Mouse (Mus musculus) layer of hippocampus, adult 9-11 months (tissue): Measurements from ENCODE around the gene Ppp2ca.
"Not testable (repeated sequence)": the region's sequence is repeated elsewhere in the genome, so short reads cannot be mapped to it uniquely, and the experiment has no call there.

ENCODE experiments used
- DNase-seq: peaks from one replicate; pipeline ENCODE4 v3.0.0; 2022

Gene Ppp2ca

DNA sequence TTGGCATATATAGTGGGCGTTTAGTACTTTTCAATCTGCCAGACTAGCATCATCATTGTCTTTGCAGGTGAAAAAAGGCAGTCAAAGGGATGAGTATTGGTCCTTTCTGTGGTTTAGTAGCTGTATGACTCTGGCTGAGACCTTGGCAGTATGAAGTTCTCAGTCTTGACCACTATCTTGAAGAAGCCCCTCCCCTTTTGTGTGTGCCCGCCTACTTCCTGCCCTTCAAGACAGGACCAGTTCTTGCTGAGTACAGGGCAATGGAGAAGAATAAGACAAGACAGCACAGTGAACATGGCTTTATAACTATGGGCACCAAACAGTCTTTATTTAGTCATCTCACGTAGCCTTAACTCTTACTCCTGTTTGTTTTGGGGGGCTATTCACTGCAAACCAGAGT lies 1.5 kb upstream of the Ppp2ca start:
- DNase-seq, result no peak

DNA sequence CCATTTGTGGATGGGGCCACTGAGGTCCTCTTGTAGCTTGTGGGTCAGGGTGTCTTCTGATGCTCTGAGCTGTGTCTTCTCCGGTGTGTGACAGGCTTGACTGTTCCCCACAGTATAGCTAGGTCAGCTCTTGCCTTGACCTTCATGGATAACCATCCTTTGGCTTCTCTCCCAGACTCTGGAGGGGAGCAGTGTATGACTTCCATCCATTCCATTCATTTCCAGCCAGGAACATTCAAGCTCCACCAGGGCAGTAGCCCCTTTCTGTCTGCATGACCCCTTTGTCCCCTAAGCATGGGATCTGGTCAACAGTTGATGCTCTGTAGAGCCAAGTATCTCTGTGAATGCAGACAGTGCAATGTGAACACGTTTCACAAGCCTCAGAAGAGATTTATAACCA lies 885 bp upstream of the Ppp2ca start:
- DNase-seq, result no peak

DNA sequence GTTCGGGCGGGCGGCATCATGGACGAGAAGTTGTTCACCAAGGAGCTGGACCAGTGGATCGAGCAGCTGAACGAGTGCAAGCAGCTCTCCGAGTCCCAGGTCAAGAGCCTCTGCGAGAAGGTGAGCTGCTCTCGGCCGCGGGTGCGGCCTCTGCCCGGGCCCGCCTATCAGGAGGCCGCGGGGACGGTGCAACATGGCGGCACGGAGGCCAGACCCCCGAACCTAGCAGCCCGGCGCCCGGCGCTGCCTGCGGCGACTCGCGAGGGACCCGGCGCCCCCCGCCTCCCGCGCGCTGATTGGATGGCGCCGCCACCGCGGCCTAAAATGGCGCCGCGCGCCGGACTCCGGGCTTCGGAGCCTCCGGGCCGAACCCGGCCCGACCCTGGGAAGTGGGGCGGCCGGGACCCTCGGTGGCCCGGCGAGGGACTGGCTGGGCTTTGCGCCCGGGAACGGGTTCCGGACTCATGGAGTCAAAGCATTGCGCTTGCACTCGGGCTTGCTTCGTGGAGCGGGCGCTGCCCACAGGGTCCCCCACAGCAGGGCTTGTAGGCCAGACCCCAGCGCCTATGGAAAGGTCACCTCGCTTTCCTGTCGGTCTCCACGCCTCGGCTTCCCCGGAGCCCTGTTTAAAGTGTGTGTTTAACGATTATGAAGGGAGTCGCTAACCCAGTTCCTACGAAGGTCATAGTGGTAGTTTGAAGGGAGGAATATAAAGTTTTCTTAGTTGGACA lies 715 bp downstream of the Ppp2ca start:
- peak; percentile 59 for DNase-seq

DNA sequence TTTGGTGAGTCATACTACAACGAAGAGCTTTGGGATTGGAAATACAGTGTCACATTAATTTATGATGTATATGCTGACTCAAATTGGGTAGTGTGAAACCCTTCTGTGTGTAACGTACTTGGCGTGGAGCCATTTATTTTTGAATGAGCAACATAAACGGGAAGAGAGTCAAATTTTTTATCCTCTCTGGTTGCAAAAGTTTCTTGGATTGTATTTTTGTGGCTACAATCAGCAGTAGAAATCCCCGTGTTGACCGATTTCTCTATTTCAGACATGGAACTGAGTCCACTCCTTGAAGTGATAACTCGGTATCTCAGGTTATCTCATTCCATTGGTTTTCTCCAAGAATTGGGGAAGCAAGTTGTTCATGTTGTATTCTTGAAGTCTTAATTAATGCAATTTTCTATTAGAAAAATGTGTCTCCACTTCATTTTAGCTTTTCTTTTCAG lies 1.3 kb downstream of the Ppp2ca start:
- no peak for DNase-seq

DNA sequence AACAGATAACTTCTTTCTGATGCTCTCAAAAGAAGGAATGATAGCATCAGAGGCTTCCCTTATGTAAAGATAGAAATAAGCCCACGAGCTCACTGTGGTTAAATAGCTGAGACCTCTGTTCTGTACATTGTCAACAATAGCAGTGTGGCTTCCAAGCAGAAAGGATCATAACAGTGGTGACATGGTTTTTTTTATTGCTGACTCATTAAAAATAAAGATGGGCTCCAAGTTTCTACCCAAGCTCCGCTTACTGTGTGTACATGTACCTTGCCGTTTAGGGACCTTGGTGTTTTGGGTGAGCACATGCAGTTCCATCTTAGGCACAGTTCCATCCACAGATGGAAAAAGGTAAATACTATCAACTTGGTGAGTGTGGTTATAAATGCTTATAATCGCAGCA lies 4.5 kb downstream of the Ppp2ca start:
- DNase-seq, result no peak

DNA sequence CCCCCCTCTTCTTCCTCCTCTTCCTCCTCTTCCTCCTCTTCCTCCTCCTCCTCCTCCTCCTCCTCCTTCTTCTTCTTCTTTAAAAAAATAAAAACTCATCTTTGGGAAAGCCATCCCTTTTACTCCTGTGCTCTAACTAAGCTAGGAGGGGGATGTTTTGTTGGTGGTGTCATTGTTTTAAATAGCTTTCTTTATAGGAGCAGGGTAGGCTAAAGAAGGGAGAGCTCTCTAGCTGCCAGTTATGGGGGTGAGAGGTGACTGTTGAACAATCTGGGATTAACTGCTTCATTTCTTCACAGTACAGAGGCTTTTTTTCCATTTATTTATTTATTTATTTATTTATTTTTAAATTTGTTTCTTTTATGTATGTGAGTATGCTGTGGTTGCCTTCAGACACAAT lies 7.0 kb downstream of the Ppp2ca start:
- no peak for DNase-seq

DNA sequence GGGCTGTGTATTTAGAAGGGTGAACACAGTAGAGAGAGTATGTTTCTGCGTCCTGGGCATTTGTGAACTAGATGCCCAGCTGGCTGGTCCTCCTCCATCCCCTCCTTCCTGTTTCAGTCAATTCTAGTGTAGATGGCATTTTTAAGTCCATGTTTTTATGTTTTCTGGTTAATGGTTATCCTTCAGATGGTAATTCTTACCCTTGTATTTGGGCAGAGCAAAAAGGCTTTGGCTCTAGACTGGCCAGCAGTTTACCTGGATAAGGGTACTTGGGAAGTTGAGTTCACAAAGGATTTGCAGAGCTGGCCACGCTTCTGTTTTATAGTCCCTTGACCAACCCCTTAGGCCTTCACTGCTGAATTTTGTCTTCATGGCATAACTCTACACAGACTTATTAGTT lies 7.6 kb downstream of the Ppp2ca start:
- no peak for DNase-seq

DNA sequence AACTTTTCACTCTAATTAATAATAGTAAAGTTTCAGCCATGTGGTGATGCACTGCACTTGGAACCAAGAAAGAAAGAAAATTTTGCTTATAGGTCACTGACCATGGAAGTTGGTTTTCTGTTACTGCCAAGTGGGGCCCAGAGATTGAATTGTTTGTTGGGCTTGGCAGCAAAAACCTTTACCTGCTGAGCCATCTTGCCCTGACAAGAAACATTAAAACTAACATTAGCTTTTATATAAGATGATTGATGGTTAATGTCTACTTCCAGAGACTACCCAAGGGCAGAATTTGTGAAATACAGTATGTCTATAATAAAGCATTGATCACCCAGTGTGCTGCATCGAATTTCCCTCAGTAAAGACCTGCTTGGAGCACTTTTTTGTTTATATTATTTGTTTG lies 8.0 kb downstream of the Ppp2ca start:
- no peak for DNase-seq

DNA sequence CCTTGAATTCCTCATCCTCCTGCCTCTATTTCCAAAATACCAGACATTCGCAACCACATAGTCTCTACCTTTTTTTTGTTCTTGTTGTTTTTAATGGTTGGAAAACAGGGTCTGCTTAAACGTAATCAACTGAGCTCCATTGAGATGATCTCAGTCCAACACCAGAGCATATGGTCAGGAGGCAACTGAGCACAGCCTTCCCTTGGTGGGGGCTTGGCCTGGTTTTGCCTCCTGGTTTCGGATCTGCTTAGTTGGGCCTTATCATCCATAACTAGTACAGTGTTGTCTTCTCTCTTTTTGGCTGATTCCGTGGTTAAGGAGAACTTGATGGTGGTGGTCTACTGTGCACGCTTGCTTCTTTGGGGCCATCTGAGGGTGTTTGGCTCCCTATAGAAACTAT lies 10.3 kb downstream of the Ppp2ca start:
- no peak for DNase-seq

DNA sequence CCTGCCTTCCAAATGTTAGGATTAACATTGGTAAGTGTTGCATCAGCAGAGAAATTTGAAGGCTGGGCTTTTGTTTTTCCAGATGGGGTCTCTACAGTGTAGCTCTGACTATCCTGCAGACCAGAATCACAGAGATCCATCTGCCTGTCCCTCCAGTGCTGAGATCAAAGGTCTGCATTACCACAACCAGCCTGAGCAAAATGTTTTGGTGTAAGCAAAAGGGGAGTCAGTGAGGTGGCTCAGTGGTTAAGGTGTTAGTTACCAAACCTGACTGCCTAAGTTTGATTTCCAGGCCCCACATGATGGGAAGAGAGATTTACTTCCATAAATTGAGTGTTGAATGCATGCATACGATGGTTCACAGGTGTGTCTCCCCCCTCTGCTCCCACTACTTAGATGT lies 10.9 kb downstream of the Ppp2ca start:
- no peak for DNase-seq

DNA sequence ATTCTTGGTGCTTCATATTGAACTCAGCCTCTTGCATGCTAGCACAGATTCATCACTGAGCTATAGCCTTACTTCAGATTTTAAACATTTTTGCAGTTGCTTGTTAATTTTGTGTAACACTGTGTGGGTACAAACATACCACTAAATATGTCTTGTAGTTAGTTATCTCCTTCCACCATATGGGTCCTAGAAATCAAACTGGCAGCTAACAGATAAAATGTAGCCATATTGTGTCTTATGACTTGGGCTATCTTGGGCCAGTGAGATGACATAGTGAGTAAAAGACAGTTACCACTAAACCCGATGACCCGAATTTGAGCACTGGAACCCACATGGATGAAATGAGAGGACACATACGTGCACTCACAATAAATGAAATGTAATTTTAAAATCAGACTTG lies 17.0 kb downstream of the Ppp2ca start:
- no peak for DNase-seq

DNA sequence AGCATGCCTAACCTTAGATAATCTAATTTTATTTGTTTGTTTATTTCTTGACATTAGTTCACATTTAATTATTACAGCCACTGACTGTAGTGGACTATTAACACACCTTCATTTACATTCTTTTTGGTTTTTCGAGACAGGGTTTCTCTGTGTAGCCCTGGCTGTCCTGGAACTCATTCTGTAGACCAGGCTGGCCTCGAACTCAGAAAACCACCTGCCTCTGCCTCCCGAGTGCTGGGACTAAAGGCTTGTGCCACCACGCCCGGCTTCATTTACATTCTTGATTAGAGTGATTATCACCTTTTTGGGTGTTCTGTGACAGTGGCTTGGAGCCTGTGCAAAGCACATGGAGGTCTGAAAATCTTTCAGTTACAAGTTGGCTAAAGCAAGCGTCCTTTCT lies 17.6 kb downstream of the Ppp2ca start:
- DNase-seq, result not testable (repeated sequence)

DNA sequence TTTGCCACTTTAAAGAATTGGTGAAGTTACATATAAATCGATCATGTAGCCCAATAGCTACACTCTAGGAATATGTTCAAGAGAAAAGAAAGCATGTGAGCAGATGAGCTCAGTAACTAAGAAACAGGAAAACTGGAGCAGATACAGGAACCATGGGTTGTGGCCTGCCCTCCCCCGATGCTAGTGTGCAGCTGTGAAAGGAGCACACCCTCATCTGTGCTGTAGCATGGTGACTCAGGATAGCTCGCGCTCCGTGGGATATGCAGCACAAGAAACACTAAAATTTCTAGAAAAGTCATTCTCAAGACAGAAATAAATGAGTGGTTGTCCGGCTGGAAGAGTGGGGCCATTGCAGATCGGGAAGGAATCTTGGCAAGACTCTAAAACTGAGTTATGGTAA lies 18.7 kb downstream of the Ppp2ca start:
- no peak for DNase-seq

DNA sequence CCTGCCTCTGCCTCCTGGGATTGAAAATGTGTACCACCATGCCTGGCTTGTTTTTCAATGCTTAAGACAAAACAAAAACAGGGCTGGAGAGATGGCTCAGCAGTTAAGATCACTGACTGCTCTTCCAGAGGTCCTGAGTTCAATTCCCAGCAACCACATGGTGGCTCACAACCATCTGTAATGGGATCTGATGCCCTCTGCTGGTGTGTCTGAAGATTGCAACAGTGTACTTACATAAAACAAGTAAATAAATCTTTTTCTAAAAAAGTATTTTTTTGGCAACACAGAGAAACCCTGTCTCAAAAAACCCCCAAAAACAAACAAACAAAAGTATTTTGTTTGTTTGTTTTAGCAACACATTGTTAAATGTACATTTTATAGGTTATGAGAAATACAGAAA lies 21.9 kb downstream of the Ppp2ca start:
- not testable (repeated sequence) for DNase-seq

DNA sequence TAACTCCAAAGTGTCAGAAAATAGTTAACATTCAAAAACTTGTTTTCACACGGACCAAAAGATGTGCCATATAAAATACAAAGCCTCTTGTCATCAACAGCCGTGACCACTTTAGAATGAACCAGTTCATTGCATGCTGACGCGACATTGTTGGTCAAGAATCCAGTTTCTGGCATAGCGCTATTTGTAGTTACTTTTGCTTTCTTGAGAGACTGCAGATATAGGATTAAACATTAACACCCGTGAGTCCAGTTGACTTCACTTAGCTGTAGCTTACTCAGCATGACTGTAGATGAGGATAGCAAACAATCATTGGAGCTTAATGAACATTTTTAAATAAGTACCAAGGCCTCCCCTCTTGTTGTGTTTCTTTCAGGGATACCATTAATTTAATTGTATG lies 23.6 kb downstream of the Ppp2ca start:
- DNase-seq, result no peak

DNA sequence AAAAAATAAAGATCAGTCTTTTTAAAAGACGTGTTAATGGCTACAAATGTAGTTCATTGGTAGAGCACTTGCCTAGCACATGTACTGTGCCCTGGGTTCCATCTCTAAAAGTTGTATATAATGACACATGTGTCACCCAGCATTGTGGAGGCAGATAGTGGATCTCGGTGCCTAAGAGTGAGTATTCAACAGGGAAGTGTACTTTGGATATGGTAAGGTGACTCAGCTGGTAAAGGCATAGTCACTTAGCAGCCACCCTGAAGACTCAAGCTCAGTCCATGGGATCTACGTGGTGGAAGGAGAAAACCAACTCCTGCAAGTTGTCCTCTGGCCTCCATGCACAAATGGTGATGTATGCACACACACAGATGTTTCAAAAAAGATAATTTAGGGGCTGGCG lies 26.0 kb downstream of the Ppp2ca start:
- no peak for DNase-seq

DNA sequence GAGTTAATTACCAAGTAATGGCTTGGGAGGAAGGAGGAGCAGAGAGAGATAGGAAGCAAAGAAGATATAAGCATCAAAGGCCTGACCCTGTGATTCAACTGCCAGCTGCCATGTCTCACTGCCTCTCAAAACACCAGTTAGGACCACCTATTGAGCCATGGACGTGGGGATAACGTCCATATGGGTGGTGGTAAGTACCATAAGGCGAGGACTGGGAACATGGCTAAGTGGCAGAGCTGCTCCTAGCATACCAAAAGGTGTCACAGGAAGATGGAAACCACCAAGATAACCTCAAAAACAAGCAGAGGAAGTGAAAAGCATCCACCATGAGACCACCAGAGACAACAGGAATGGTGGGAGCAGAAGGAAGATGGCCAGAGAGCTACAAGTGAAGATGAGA lies 28.7 kb downstream of the Ppp2ca start:
- DNase-seq, result no peak

DNA sequence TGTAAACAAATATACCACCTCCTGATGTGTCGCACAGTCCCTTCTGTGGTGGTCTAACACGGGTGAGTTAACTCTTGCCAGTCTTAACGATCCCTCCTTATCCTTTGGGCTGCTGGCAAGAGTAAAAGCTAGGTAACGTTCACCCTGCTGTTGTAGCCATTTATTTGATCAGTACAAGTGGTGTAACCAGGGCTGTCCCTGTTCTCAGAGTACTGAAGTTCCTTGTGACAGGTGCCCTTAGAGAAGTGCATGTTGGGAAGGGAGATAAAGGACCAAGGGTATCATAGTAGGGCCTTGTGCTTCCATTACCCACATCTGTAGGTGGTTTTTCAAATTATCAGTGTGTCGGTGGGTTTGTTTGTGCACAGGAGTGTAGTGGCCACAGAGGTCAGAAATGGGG lies 29.3 kb downstream of the Ppp2ca start:
- no peak for DNase-seq

DNA sequence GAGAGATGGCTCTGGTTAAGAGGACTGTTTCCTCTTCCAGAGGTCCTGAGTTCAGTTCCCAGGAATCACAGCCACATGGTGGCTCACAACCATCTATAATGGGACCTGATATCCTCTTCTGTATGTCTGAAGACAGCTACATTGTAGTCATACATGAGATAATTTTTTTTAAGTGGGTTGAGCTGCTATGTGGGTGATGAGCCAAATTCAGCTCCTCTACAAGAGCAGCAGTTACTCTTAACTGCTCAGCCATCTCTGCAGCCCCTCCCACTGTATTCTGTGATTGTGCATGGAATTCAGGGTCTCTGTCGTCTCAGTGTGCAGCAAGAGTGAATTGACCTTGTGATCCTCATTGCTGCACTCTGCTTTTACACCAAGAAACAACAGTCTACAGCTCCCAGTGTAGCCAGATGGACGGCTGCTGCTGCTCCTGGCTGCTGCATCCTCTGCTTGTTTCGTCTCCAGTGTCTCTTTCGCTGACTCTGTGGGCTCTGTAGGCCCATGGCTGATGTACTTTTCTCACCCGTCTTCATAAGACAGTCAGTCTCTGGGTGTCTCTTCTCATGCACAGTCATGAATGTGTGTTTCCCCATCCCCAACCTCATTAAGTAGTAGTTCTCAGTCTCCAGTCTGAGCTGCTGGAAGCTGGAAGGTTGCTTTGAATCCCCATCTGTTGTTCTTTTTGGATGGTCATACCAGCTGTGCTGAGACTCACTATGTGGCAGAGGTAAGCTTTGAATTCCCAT lies 30.0 kb downstream of the Ppp2ca start:
- no peak for DNase-seq

DNA sequence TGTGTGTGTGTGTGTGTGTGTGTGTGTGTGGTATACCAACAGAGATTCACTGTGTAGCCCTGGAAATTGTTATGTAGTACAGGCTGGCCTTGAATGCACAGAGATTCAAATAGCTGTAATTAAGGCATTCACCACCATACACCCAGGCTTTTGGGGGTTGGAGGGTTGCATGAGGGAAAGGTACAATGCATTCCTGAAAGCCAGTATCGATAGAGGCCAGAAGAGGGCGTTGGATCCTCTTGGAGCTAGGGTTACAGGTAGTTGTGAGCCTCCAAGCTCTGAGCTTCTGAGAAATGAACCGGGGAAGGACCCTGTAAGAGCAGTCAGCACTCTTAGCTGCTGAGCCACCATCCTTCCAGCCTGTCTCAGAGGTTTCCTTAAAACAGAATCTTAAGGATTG lies 30.7 kb downstream of the Ppp2ca start:
- DNase-seq, result no peak

DNA sequence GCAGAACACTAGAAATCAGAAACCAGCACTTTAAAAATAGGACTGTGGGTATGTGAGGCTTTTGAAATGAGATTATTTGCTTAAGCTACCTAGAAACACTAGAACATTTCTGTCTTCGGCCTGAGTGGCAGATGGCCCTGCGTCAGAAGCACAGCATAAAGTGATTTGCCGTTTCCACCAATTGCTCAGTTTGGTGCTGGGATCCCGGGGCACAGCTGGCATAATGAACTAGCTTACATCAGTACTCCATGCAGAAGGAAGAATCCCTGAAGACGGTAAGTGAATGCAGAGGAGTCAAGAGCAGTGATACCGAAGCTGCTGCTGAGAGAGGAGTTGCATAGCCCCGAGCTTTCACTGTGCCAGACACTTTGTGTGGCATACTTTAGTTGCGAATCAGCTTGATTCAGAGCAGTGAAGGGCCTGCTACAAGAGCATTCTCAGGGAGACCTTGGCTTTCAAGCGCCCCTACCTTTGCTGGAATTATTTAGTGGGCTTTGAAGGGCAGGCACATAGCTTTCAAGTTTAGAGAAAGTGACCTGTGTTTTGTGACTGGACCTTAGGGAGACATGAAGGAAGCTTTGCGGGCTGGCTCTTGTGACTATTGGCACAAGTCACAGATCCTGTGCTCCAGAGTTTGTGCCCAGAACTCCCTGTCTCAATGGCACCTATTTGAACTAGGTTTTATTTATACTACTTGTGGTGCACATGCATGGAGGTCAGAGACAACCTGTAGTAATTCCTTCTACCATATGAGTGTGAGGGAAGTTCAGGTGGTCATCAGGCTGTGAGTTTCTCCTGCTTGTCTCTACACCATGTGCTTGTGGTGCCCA lies 31.4 kb downstream of the Ppp2ca start:
- peak; percentile 64 for DNase-seq

DNA sequence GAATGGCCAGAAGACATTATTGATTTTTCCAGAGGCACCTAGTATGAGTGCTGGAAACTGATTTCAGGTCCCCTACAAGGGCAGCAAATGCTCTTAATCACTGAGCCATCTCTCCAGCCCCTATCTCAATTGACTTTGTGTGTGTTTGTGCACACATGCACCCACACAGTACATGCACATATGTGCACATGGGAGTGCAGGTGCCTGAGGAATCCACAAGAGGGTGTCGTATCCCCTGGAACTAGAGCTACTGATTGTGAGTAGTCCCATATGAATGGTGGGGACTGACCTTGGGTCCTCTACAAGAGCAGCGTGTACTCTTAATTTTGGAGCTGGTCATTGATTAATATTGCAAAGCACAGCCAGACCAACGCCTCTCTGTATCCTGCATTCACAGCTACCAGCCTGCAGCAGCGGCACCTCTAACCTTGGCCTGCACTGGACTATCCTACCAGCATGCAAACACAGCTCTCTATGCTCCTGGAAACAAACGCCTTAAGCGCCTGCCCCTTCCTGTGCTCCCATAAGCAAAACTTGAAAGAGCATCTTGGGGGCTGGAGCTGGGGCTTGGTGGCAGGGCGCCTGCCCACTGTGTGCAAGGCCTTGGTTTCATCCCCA lies 32.1 kb downstream of the Ppp2ca start:
- DNase-seq, result no peak

DNA sequence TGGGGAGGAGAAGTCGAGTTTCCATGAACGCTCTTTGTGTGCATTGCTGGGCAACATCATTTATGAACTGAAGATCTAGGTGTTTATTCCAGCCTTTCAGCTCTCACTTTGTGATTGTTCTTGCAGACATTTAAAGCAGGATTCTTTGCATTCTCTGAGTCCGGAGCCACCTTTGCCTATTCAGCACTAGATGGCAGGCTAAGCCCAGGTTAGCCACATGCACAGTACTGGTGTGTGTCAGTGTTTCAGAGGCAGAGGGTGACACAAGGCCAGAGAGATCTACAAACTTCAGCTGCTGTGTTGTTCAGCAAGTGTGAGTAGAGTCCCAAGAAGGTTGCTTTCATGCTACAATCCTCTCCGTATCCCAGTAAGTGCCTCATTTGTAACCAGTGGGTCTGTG lies 45.2 kb downstream of the Ppp2ca start:
- peak; percentile 63 for DNase-seq
